11 mouse cellular contexts compared by ENCODE assay signal in genomic region chr6:56917578-56918368, GRCm38 (mm10). TPM values are rescaled to one million over a fixed set of nuclear protein-coding genes. Genes with fewer than 3 reads are reported as not detected.
DNase-seq lines count a peak whose midpoint lies in the region; ATAC-seq and TF ChIP-seq lines count a peak whose summit lies in the region.
"Had no signal": no experiment of that assay in that cellular context is flagged by ENCODE, and none has a peak within 500 bp of the region (broad histone marks: within the 10 kb centered on the region; RNA-seq: fewer than 3 reads in every experiment).

No protein-coding gene starts in this region.

- 29% methylated on average over 12 of the region's 12 CpGs for WGBS in bone marrow, adult 2 months
- 16% methylated on average over 12 of the region's 12 CpGs for WGBS in small intestine, adult 2 months

- peak; percentile 12 to 21; a peak in 2 of 4 replicates for ATAC-seq in hematopoietic stem cell, adult 5-6 weeks (replicated peaks in 1 of 2; ENCODE audit: insufficient read depth in 1 of 2, low FRiP score in 2 of 2, low TSS enrichment in 1 of 2, low read depth in 1 of 2, poor library complexity in 2 of 2, severe bottlenecking in 2 of 2)

- DNase-seq in kidney, adult 9 months, result peak; percentile 40
- no peak for DNase-seq in kidney, adult 8-10 months
- no peak for DNase-seq in Muller cell, postnatal 12 days (ENCODE audit: inconsistent ontology term)
- DNase-seq in cerebellum, postnatal 14 days, result no peak
- DNase-seq in layer of hippocampus, adult 9-11 months, result no peak
- DNase-seq: gastrocnemius, postnatal 25 days; lung, adult 2 months had no signal

- peak overlapping the region; percentile 73 for H3K27ac ChIP-seq in bone marrow, adult 2 months (ENCODE audit: control insufficient read depth, insufficient read depth, low read depth, low read length, poor library complexity)
- peak overlapping the region; percentile 77 for H3K27ac ChIP-seq in small intestine, adult 2 months (ENCODE audit: insufficient read depth, low read depth, low read length)
- H3K27ac ChIP-seq: embryonic facial prominence, embryonic 15.5 days had no signal

- no peaks in the 10 kb centered on the region for H3K36me3 ChIP-seq in small intestine, adult 2 months (ENCODE audit: control insufficient read depth, insufficient read depth, low read length)
- H3K36me3 ChIP-seq: embryonic facial prominence, embryonic 15.5 days had no signal

- peak overlapping the region; percentile 6 for H3K4me3 ChIP-seq in bone marrow, adult 2 months (replicated peaks; ENCODE audit: control insufficient read depth, low read depth, low read length)
- peak overlapping the region; percentile 27; the same call in 1 of the 2 replicates for H3K4me3 ChIP-seq in small intestine, adult 2 months (ENCODE audit: low read depth, low read length)
- H3K4me3 ChIP-seq: embryonic facial prominence, embryonic 15.5 days had no signal

- no peak for TF ChIP-seq CTCF in bone marrow, adult 2 months (IDR thresholded peaks at IDR 0.05; ENCODE audit: control insufficient read depth, insufficient read depth, low read length)
- no peak for TF ChIP-seq CTCF in small intestine, adult 2 months (IDR thresholded peaks at IDR 0.05; ENCODE audit: extremely low read depth, insufficient read length, insufficient replicate concordance, low read depth, low read length)

- no peaks in the 10 kb centered on the region for H3K27me3 ChIP-seq in small intestine, adult 2 months (ENCODE audit: control insufficient read depth, insufficient read depth, low read length)
- H3K27me3 ChIP-seq: embryonic facial prominence, embryonic 15.5 days had no signal

- TF ChIP-seq POLR2A in bone marrow, adult 2 months (IDR thresholded peaks at IDR 0.05; ENCODE audit: borderline replicate concordance, control insufficient read depth, low read depth, low read length), result 0 out of 2 replicates have a peak, but pooled peaks have one; percentile 16
- TF ChIP-seq POLR2A in small intestine, adult 2 months (IDR thresholded peaks at IDR 0.05; ENCODE audit: low read depth, low read length), result no peak

- peaks cover 8% of the 10 kb centered on the region for H3K4me1 ChIP-seq in bone marrow, adult 2 months (ENCODE audit: control insufficient read depth, insufficient read depth, low read length)
- peaks cover 29% of the 10 kb centered on the region for H3K4me1 ChIP-seq in small intestine, adult 2 months (ENCODE audit: control insufficient read depth, insufficient read depth, insufficient read length, low read length)

RNA-seq across cellular contexts. Expression of gene Nt5c3, which starts 6.0 kb away (rescaled TPM):
- 188 and 205 TPM in 2 replicates for polyA plus RNA-seq in bone marrow, adult 2 months (2011; ENCODE audit: insufficient read depth, insufficient read length, low replicate concordance, missing spikeins)
- total RNA-seq in hematopoietic stem cell, adult 5-6 weeks (2017), result 91.3 and 103 TPM in 2 replicates
- polyA plus RNA-seq in small intestine, adult 2 months (2012; rRNA removed), result 2.3 and 3.6 TPM in 2 replicates

RNA-seq across cellular contexts. Expression of gene Vmn1r4, which starts 6.0 kb away (rescaled TPM):
- polyA plus RNA-seq in bone marrow, adult 2 months (2011; ENCODE audit: insufficient read depth, insufficient read length, low replicate concordance, missing spikeins), result 0.63 TPM in 1 of 2 replicates, not detected in the other
- 1.1 and 1.4 TPM in 2 replicates for total RNA-seq in hematopoietic stem cell, adult 5-6 weeks (2017)
- polyA plus RNA-seq in small intestine, adult 2 months (2012; rRNA removed), result not detected in 2 replicates

RNA-seq across cellular contexts. Expression of gene Vmn1r5, which starts 52.3 kb away (rescaled TPM):
- not detected in 2 replicates for polyA plus RNA-seq in bone marrow, adult 2 months (2011; ENCODE audit: insufficient read depth, insufficient read length, low replicate concordance, missing spikeins)
- not detected in 2 replicates for total RNA-seq in hematopoietic stem cell, adult 5-6 weeks (2017)
- polyA plus RNA-seq in small intestine, adult 2 months (2012; rRNA removed), result not detected in 2 replicates
- total RNA-seq: gastrocnemius, postnatal 25 days had no signal
- polyA plus RNA-seq: embryonic facial prominence, embryonic 15.5 days; lung, adult 2 months had no signal

Comparison
In these comparisons a context has a peak if more than half of its experiments do, and no peak if none do; other contexts are left out.
1. RNA of gene Nt5c3, which starts 6.0 kb away (polyA plus RNA-seq): 188 to 205 TPM in bone marrow, adult 2 months; 2.3 to 3.6 TPM in small intestine, adult 2 months; every median in the first group is over 10 times any median in the second.